Mouse (Mus musculus): Measurements from ENCODE around the gene Hpn. TPM values are rescaled to one million over a fixed set of nuclear protein-coding genes. Genes with fewer than 3 reads are reported as not detected.
A peak's percentile ranks its signal among the peaks of the same experiment; 100 is the strongest.

Hpn gene
- total and polyA plus RNA-seq, 2 experiments from 2014 or later, result 0.49 to 0.62 TPM

DNA sequence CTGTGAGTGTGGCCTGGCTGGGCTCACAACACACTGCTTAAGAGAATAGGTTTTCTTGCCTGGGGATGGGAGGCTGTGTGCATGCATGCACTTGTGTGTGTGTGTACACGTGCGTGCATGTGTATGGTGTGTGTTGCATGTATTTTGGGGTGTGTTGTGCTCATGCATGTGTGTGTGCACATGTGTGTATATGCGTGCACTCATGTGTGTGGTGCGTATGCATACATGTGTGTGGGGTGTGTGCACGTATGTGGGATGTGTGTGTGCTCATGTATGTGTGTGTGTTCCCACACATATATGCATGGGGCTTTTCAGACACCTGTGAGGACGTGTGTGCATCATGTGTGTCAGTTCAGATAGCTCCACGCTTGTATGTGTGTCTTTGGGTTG, 54.5 kb downstream of the Hpn start:
- Histone ChIP-seq H3K4me1 (ENCODE audit: insufficient read depth, low read length) (no peaks in the 10 kb centered on the region), H3K27ac (ENCODE audit: low read depth, low read length) (no peak overlapping the region), H3K4me2 (ENCODE audit: low read depth, low read length, poor library complexity, severe bottlenecking) (no peak overlapping the region), H3K9ac (replicated peaks; ENCODE audit: low read length, poor library complexity, severe bottlenecking) (no peak overlapping the region), H3K4me3 (ENCODE audit: low read depth, low read length) (no peak overlapping the region), H3K27me3 (ENCODE audit: insufficient read depth, low read length) (no peaks in the 10 kb centered on the region), H3K9me3 (ENCODE audit: low read length) (no peaks in the 10 kb centered on the region), H3K36me3 (ENCODE audit: insufficient read depth, low read length) (no peaks in the 10 kb centered on the region)
- DNase-seq (ENCODE audit: low spot score) (no peak), ATAC-seq (ENCODE audit: low FRiP score) (no peak)
- WGBS, result 87% methylated on average over 7 of the region's 7 CpGs
- TF ChIP-seq CTCF (IDR thresholded peaks at IDR 0.05), result no peak

DNA sequence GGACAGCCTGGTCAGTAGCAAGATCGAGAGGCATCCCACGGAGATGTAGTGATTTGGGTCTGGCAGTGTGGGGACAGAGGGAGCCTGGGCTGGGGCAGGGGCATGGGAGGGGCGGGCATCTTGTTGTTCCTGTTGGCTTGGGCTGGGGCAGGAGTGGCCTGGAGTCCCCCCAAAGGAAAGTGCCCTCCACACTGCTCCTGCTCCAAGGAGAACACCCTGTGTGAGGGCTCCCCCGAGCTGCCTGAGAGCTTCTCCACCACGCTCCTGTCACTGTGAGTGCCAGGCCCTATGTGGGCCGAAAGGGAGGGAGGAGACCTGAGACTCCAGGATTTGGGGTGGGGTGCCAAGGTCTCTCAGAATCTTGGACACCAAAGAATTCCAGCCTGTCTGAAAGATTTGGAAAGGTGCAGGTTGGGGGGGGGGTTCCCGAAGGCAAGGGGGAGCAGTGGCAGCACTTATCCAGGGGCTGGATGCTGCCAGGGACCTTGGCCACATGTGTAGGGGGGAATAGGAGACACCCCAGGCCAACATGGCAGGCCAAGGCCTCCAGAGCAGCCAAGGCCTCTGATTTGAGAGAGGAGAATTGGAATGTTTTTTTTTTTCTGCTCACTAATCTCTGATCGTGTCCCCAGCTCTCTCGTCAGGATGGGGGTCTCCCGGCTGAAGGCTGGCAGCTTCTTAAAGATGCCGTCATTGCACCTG, 55.0 kb downstream of the Hpn start:
- H3K36me3 ChIP-seq (ENCODE audit: insufficient read depth, low read length), result no peaks in the 10 kb centered on the region
- no peaks in the 10 kb centered on the region for H3K4me1 ChIP-seq (ENCODE audit: insufficient read depth, low read length)
- no peaks in the 10 kb centered on the region for H3K27me3 ChIP-seq (ENCODE audit: insufficient read depth, low read length)
- WGBS, result 62% methylated on average over 11 of the region's 11 CpGs
- no peak overlapping the region for H3K27ac ChIP-seq (ENCODE audit: low read depth, low read length)
- ATAC-seq (ENCODE audit: low FRiP score) (no peak), DNase-seq (ENCODE audit: low spot score) (no peak)
- no peak overlapping the region for H3K4me2 ChIP-seq (ENCODE audit: low read depth, low read length, poor library complexity, severe bottlenecking)
- no peak overlapping the region for H3K9ac ChIP-seq (replicated peaks; ENCODE audit: low read length, poor library complexity, severe bottlenecking)
- TF ChIP-seq CTCF (IDR thresholded peaks at IDR 0.05), result no peak
- no peak overlapping the region for H3K4me3 ChIP-seq (ENCODE audit: low read depth, low read length)
- H3K9me3 ChIP-seq (ENCODE audit: low read length), result no peaks in the 10 kb centered on the region

DNA sequence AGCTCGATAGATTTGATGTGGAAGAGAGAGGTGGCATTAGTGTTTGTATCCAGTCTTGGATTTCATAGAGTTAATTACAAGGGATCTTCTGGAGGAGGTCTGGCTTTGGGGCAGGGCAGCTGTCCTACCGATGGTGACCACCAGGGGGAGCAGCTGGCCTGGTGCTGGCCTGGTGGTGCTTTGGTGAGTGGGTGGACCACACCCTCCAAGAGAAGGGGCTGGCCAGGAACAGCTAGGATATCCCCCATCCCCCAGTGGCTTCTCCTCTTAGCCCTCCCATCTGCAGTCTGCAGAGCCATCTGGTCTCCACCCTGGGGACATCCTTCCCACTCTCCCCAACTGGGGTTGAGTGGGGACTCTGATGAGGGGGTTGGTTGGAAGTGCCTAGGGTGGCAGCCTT, 56.0 kb downstream of the Hpn start, which contains the start of gene Lgi4:
Gene Lgi4, plus strand, starts transcription at position 235 of the 400 bp plus-strand sequence.
- no peak within 1 kb of the TSS for H3K9ac ChIP-seq (replicated peaks; ENCODE audit: low read length, poor library complexity, severe bottlenecking)
- no peaks in the 10 kb centered on the region for H3K4me1 ChIP-seq (ENCODE audit: insufficient read depth, low read length)
- no peaks in the 10 kb centered on the region for H3K36me3 ChIP-seq (ENCODE audit: insufficient read depth, low read length)
- peak; percentile 82 for TF ChIP-seq CTCF (IDR thresholded peaks at IDR 0.05)
- 2% methylated on average over 2 of the region's 2 CpGs for WGBS
- ATAC-seq (ENCODE audit: low FRiP score) (peak; percentile 48; the same call in 1 of the 2 replicates), DNase-seq (ENCODE audit: low spot score) (peak; percentile 69)
- no peak within 1 kb of the TSS for H3K27ac ChIP-seq (ENCODE audit: low read depth, low read length)
- no peaks in the 10 kb centered on the region for H3K9me3 ChIP-seq (ENCODE audit: low read length)
- peaks cover under 1% of the 10 kb centered on the region; the same call in 1 of the 2 replicates for H3K27me3 ChIP-seq (ENCODE audit: insufficient read depth, low read length)
- H3K4me3 ChIP-seq (ENCODE audit: low read depth, low read length), result no peak within 1 kb of the TSS
- no peak within 1 kb of the TSS for H3K4me2 ChIP-seq (ENCODE audit: low read depth, low read length, poor library complexity, severe bottlenecking)

DNA sequence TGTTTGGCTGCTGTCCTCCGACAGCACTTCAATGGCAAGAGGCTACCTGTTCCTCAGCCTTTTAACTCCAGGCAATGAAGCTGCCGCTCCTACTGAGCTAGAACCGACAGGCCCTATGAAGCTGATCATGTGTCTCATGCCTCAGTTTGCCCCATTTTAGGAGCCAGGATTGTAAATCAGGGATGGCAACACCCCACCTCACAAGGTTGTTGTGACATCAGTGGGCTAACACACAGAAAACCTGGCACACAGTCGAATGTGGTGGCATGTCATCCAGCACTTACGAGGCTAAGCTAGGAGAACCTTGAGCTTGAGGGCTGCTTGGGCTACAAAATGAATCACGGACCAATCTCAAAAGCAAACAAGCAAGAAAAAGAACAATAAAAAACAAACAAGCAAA, 56.9 kb downstream of the Hpn start:
- 90% methylated on average over 6 of the region's 6 CpGs for WGBS
- DNase-seq (ENCODE audit: low spot score) (no peak), ATAC-seq (ENCODE audit: low FRiP score) (no peak)
- TF ChIP-seq CTCF (IDR thresholded peaks at IDR 0.05), result no peak
- Histone ChIP-seq H3K9ac (replicated peaks; ENCODE audit: low read length, poor library complexity, severe bottlenecking) (no peak overlapping the region), H3K27ac (ENCODE audit: low read depth, low read length) (no peak overlapping the region), H3K4me1 (ENCODE audit: insufficient read depth, low read length) (no peaks in the 10 kb centered on the region), H3K4me3 (ENCODE audit: low read depth, low read length) (no peak overlapping the region), H3K27me3 (ENCODE audit: insufficient read depth, low read length) (peaks cover 7% of the 10 kb centered on the region), H3K36me3 (ENCODE audit: insufficient read depth, low read length) (no peaks in the 10 kb centered on the region), H3K4me2 (ENCODE audit: low read depth, low read length, poor library complexity, severe bottlenecking) (no peak overlapping the region), H3K9me3 (ENCODE audit: low read length) (no peaks in the 10 kb centered on the region)

DNA sequence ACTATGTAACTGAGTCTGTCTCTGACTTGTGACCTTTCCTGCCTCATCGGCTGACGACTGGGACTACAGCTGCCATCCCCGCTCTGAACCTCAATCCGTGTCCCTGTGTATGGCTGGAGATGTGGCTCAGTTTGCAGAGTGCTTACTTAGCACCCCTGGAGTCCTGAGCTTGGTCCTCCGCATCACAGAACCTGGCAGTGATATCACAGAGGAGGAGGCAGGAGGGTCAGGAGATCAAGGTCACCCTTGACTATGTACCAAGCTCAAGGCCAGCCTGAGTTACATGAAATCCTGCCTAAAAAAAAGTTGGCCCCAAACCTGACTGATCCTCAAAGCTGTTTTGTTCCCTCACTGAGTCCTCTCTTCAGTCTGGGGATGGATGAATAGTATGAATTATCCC, 57.4 kb downstream of the Hpn start:
- ATAC-seq (ENCODE audit: low FRiP score), result no peak
- Histone ChIP-seq H3K9me3 (ENCODE audit: low read length) (no peaks in the 10 kb centered on the region), H3K9ac (replicated peaks; ENCODE audit: low read length, poor library complexity, severe bottlenecking) (no peak overlapping the region), H3K4me1 (ENCODE audit: insufficient read depth, low read length) (0 out of 2 replicates have a peak, but pooled peaks cover under 1% of the 10 kb centered on the region), H3K36me3 (ENCODE audit: insufficient read depth, low read length) (no peaks in the 10 kb centered on the region), H3K27ac (ENCODE audit: low read depth, low read length) (no peak overlapping the region), H3K4me3 (ENCODE audit: low read depth, low read length) (no peak overlapping the region), H3K4me2 (ENCODE audit: low read depth, low read length, poor library complexity, severe bottlenecking) (no peak overlapping the region), H3K27me3 (ENCODE audit: insufficient read depth, low read length) (peaks cover 10% of the 10 kb centered on the region)
- DNase-seq (ENCODE audit: low spot score), result no peak
- TF ChIP-seq CTCF (IDR thresholded peaks at IDR 0.05), result no peak
- WGBS, result 73% methylated on average over 5 of the region's 5 CpGs

DNA sequence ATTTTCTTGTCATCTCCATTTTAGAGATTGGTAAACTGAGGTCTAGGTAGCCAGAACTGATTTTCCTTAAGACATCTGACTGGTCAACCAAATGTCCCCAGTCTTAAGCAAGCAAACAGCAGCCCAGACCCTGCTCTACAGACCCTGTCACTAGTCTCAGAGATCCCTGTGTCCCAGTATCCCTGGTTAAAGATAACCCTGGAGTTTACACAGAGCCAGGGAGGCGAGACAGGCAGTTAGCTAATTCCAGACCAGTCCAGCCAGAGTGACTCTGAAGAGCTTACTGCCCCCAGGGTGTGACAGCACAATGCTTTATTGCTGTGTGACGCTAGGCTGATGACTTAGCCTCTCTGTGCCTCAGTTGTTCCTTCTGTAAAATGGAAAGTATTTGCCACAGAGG, 58.0 kb downstream of the Hpn start, which contains the start of gene Fxyd1:
Gene Fxyd1, minus strand, starts transcription at position 129 of the 400 bp plus-strand sequence.
- Histone ChIP-seq H3K9ac (replicated peaks; ENCODE audit: low read length, poor library complexity, severe bottlenecking) (no peak within 1 kb of the TSS), H3K36me3 (ENCODE audit: insufficient read depth, low read length) (no peaks in the 10 kb centered on the region), H3K27me3 (ENCODE audit: insufficient read depth, low read length) (peaks cover 13% of the 10 kb centered on the region), H3K27ac (ENCODE audit: low read depth, low read length) (no peak within 1 kb of the TSS), H3K4me1 (ENCODE audit: insufficient read depth, low read length) (peaks cover 6% of the 10 kb centered on the region; the same call in 1 of the 2 replicates), H3K4me2 (ENCODE audit: low read depth, low read length, poor library complexity, severe bottlenecking) (no peak within 1 kb of the TSS), H3K9me3 (ENCODE audit: low read length) (no peaks in the 10 kb centered on the region), H3K4me3 (ENCODE audit: low read depth, low read length) (no peak within 1 kb of the TSS)
- no peak for ATAC-seq (ENCODE audit: low FRiP score)
- no peak for DNase-seq (ENCODE audit: low spot score)
- 72% methylated on average over 2 of the region's 2 CpGs for WGBS
- no peak for TF ChIP-seq CTCF (IDR thresholded peaks at IDR 0.05)
